Mouse (Mus musculus): ENCODE data around the gene Abcb8.

DNA sequence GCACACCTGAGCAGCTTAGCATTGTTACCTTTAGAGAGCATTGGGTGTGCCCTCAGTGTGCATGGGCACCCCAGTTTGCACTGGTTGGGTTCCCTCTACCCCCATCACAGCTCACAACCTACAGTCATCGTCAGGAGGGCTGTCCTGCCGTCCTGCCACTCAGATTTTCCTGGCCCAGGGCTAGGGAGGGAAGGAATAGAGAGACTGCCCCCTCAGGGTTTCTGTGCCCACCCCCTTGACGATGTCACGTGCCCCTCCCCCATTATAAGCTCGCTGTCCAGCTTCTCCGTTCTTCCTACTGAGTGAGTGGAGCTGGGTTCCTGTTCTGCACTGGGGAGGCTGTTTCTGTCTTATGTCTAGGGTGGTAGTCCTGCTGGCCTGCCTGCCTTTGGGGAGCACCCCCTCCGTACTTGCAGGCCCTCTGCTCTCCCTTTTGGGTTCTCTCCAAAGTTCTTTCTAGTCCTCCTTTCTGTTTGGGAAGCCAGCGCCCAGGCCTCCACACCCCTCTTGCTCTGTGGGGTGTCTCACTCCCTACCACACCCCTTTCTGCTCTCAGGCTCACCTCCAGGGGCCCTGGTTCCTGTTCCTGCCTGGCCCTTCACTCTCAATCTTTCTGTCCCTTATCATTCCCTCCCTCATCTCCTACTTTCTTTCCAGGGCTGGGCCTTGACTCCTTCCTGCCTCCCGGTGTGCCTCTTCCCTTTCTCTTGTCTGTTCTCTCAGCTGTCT is 33.3 kb downstream of the Abcb8 start:
- no peak for TF ChIP-seq EP300 (IDR thresholded peaks at IDR 0.05; ENCODE audit: low read depth)
- no peak for TF ChIP-seq CTCF (IDR thresholded peaks at IDR 0.05; ENCODE audit: low read depth)
